Mouse (Mus musculus) stomach, embryonic 14.5 days (tissue): ENCODE data around the gene Mpped2. TPM values are rescaled to one million over a fixed set of nuclear protein-coding genes. Genes with fewer than 3 reads are reported as not detected.

Experiments
- ATAC-seq: fragments of 200-750 bp; cut with Nextera tagmentation; 2 replicates; pipeline ENCODE4 v1.8.0; 2017; ENCODE audit warnings: low read depth, moderate TSS enrichment; ENCODE audit not compliant: insufficient number of reproducible peaks, insufficient read depth, low FRiP score
- H3K27ac ChIP-seq: fragments of 300-500 bp; sonication (generic); 2 replicates; pipeline ENCODE4 v1.5.1; 2014; ENCODE audit warnings: mild to moderate bottlenecking, low read length, moderate library complexity, mixed read lengths
- H3K27me3 ChIP-seq: fragments of 300-500 bp; sonication (generic); 2 replicates; pipeline ENCODE4 v1.6.1; 2014; ENCODE audit warnings: low read length, control low read depth, mixed read lengths; ENCODE audit not compliant: control insufficient read depth, insufficient read depth
- H3K36me3 ChIP-seq: fragments of 300-500 bp; sonication (generic); 2 replicates; pipeline ENCODE4 v1.6.1; 2014; ENCODE audit warnings: mild to moderate bottlenecking, control low read depth, low read length, moderate library complexity, mixed read lengths; ENCODE audit not compliant: control insufficient read depth, insufficient read depth
- H3K4me1 ChIP-seq: fragments of 300-500 bp; sonication (generic); 2 replicates; pipeline ENCODE4 v1.6.1; 2014; ENCODE audit warnings: low read length, control low read depth, mixed read lengths; ENCODE audit not compliant: control insufficient read depth, insufficient read depth
- H3K4me2 ChIP-seq: fragments of 300-500 bp; sonication (generic); replicated peaks from 2 replicates; pipeline ENCODE4 v1.6.1; 2014; ENCODE audit warnings: low read depth, low read length, control low read depth
- H3K4me3 ChIP-seq: fragments of 300-500 bp; sonication (generic); 2 replicates; pipeline ENCODE4 v1.5.1; 2014; ENCODE audit warnings: low read depth, low read length, control low read depth
- H3K9ac ChIP-seq: fragments of 300-500 bp; sonication (generic); replicated peaks from 2 replicates; pipeline ENCODE4 v1.6.1; 2014; ENCODE audit warnings: low read depth, mild to moderate bottlenecking, control low read depth, low read length, moderate library complexity, mixed read lengths
- H3K9me3 ChIP-seq: fragments of 300-500 bp; sonication (generic); 2 replicates; pipeline ENCODE4 v1.6.1; 2016; ENCODE audit warnings: low read depth, low read length, control low read depth; ENCODE audit not compliant: control insufficient read depth
- WGBS: fragments of 180-500 bp; shearing (Covaris S2); extraction: QIAGEN DNeasy Blood & Tissue Kit; methylation state at CpG from one replicate; pipeline ENCODE4 v1.1.7; 2014; 5-methylcytosine and 5-hydroxymethylcytosine counted together
- polyA plus RNA-seq: library from polyadenylated mRNA; unstranded; fragments of >200 nt; fragmentation: Nextera tagmentation; extraction: Ambion mirVana; gene quantifications from 2 replicates; pipeline ENCODE4 v1.2.1, GENCODE M21; 2014

Gene Mpped2
- polyA plus RNA-seq, 1 experiment from 2014 or later, result 52.9 TPM

DNA sequence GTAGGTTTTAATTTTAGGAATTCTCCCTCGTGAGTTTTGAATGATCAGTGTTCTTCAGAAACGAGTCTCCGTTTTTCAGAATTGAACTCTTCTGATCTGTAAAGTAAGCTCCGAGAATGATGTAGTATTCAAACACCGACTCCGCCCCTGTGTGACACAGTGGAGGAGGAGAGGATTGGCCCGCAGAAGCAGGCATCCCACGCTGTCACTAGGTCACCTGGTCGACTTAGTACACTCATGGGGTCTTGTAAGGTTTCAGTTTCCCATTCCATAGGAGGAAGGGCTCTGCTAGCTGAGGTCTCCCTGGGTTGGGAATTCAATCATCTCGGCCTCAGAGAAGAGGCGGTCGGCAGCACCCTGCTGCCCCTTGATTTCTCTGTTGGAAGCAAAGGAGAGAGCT lies 76.2 kb downstream of the Mpped2 start:
- H3K27me3 ChIP-seq, result no peaks in the 10 kb centered on the region
- WGBS, result 69% methylated on average over 12 of the region's 12 CpGs
- no peak overlapping the region for H3K4me2 ChIP-seq
- H3K9me3 ChIP-seq, result no peaks in the 10 kb centered on the region
- H3K4me3 ChIP-seq, result no peak overlapping the region
- no peaks in the 10 kb centered on the region for H3K4me1 ChIP-seq
- H3K36me3 ChIP-seq, result no peaks in the 10 kb centered on the region
- no peak overlapping the region for H3K27ac ChIP-seq
- ATAC-seq, result no peak
- no peak overlapping the region for H3K9ac ChIP-seq

- WGBS, result 48% methylated on average over 5 of the region's 5 CpGs
- no peaks in the 10 kb centered on the region for H3K36me3 ChIP-seq
- no peaks in the 10 kb centered on the region for H3K4me1 ChIP-seq
- H3K27me3 ChIP-seq, result no peaks in the 10 kb centered on the region
- H3K9me3 ChIP-seq, result no peaks in the 10 kb centered on the region
- H3K4me2 ChIP-seq, result no peak overlapping the region
- no peak overlapping the region for H3K4me3 ChIP-seq
- no peak overlapping the region for H3K9ac ChIP-seq
- no peak overlapping the region for H3K27ac ChIP-seq
- no peak for ATAC-seq
Measured at GRCm38 (mm10) chr2:106772643-106773042, 79.6 kb downstream of the Mpped2 start.

- no peaks in the 10 kb centered on the region for H3K27me3 ChIP-seq
- H3K4me2 ChIP-seq, result no peak overlapping the region
- H3K4me1 ChIP-seq, result no peaks in the 10 kb centered on the region
- H3K9ac ChIP-seq, result no peak overlapping the region
- H3K36me3 ChIP-seq, result no peaks in the 10 kb centered on the region
- no peak for ATAC-seq
- 42% methylated on average over 10 of the region's 10 CpGs for WGBS
- no peak overlapping the region for H3K27ac ChIP-seq
- no peaks in the 10 kb centered on the region for H3K9me3 ChIP-seq
- no peak overlapping the region for H3K4me3 ChIP-seq
Measured at GRCm38 (mm10) chr2:106774251-106775196, 81.5 kb downstream of the Mpped2 start.

- Histone ChIP-seq H3K27me3 (no peaks in the 10 kb centered on the region), H3K9ac (no peak overlapping the region), H3K9me3 (no peaks in the 10 kb centered on the region), H3K4me3 (no peak overlapping the region), H3K36me3 (no peaks in the 10 kb centered on the region), H3K4me1 (no peaks in the 10 kb centered on the region), H3K4me2 (no peak overlapping the region), H3K27ac (no peak overlapping the region)
- ATAC-seq, result no peak
- WGBS, result 77% methylated on average over 2 of the region's 2 CpGs
Measured at GRCm38 (mm10) chr2:106775994-106776393, 82.9 kb downstream of the Mpped2 start.

- Histone ChIP-seq H3K9ac (no peak overlapping the region), H3K4me3 (no peak overlapping the region), H3K4me2 (no peak overlapping the region), H3K36me3 (no peaks in the 10 kb centered on the region), H3K27ac (no peak overlapping the region), H3K9me3 (no peaks in the 10 kb centered on the region), H3K4me1 (no peaks in the 10 kb centered on the region), H3K27me3 (no peaks in the 10 kb centered on the region)
- no peak for ATAC-seq
- 73% methylated on average over 7 of the region's 7 CpGs for WGBS
Measured at GRCm38 (mm10) chr2:106778861-106779516, 85.9 kb downstream of the Mpped2 start.

DNA sequence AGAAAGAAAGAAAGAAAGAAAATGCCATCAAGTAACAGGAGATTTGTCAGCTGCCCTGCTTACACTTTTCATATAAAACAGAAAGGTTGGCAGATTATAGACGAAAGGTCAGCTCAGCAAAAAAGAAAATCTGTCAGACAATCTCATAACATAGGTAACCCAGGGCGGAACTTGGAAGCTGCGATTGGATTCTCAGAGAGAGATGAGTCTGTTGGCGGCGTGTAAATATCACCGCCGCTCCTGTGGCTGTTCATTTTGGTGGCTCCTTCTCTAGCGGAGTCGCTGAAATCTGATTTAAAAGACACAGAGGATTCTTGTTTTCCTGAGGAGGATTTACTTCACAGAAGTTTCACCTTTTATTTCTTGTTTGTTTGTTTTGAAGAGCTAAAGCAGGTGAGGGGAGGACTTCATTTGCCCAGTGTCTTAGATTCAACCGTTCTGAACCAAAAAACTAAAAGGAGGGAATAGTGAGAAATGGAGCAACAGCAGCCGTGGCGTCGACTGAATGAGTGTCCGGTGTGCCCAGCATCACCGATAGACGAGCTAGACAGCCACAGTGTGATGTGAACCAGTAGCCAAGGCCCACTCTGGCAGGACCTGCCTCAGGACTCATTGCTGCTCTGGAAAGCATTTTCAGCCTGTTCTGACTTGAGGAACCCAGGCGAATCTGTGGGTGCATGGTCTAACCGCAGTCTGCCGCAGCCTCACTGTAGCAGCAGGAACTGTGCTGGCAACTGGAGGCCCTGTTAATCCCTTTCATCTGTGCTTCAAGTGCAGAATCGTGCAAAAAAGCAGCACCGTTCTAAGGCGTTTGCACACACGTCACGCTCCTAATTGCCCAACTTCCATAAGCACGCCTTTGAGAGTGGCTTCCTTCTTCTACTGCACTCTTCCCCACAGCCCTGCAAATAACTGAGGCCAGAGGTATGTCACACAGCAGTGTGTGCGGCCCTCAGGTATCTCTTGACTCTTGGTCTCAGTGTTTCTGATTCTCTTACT lies 88.4 kb downstream of the Mpped2 start:
- 84% methylated on average over 26 of the region's 26 CpGs for WGBS
- Histone ChIP-seq H3K27ac (no peak overlapping the region), H3K4me1 (no peaks in the 10 kb centered on the region), H3K27me3 (no peaks in the 10 kb centered on the region), H3K9ac (no peak overlapping the region), H3K36me3 (no peaks in the 10 kb centered on the region), H3K9me3 (no peaks in the 10 kb centered on the region), H3K4me2 (no peak overlapping the region), H3K4me3 (no peak overlapping the region)
- no peak for ATAC-seq

DNA sequence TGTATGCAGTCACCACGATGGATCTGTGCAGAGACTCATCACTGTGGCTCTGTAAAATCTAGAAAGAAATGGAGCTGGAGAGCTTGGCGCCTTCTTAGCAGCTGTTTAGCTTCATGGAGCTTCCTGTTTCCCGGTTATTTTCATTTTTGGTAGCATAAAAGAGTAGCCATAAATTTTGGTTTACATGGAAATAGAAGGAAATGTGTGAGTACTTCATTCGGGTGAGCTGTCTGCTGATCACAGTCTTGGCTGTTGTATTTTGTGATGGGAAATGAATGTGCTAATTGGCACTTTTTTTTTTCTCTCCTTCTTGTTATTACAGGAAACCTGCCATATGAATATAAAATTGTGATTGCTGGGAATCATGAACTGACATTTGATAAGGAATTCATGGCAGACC lies 90.2 kb downstream of the Mpped2 start:
- ATAC-seq, result no peak

GRCm38 (mm10) chr2:106788055-106788454 lies 95.0 kb downstream of the Mpped2 start:
- Histone ChIP-seq H3K9me3 (no peaks in the 10 kb centered on the region), H3K4me2 (no peak overlapping the region), H3K27me3 (no peaks in the 10 kb centered on the region), H3K9ac (no peak overlapping the region), H3K4me3 (no peak overlapping the region), H3K27ac (no peak overlapping the region), H3K36me3 (no peaks in the 10 kb centered on the region), H3K4me1 (peaks cover 19% of the 10 kb centered on the region)
- ATAC-seq, result no peak
- 39% methylated on average over 8 of the region's 8 CpGs for WGBS

More for the DNA sequence above, 90.2 kb downstream of the Mpped2 start:
- H3K4me2 ChIP-seq, result no peak overlapping the region
- WGBS, result 57% methylated on average over 4 of the region's 4 CpGs
- no peaks in the 10 kb centered on the region; the same call in 1 of the 2 replicates for H3K4me1 ChIP-seq
- no peak overlapping the region for H3K9ac ChIP-seq
- no peaks in the 10 kb centered on the region for H3K27me3 ChIP-seq
- H3K9me3 ChIP-seq, result no peaks in the 10 kb centered on the region
- H3K36me3 ChIP-seq, result no peaks in the 10 kb centered on the region
- H3K4me3 ChIP-seq, result no peak overlapping the region
- no peak overlapping the region for H3K27ac ChIP-seq
